Mouse (Mus musculus): ENCODE measurements around the gene Prkg1. TPM values are rescaled to one million over a fixed set of nuclear protein-coding genes. Genes with fewer than 3 reads are reported as not detected.
A peak's percentile ranks its signal among the peaks of the same experiment; 100 is the strongest.
"Not testable (repeated sequence)": the region's sequence is repeated elsewhere in the genome, so short reads cannot be mapped to it uniquely, and the experiment has no call there.

Gene Prkg1
- total and polyA plus RNA-seq, 3 experiments = 0.95 to 7.2 (median 7.0) TPM

- DNase-seq = no peak
These were observed 480.3 kb downstream of the Prkg1 start for GRCm38 (mm10) chr19:31284581-31284980.

DNA sequence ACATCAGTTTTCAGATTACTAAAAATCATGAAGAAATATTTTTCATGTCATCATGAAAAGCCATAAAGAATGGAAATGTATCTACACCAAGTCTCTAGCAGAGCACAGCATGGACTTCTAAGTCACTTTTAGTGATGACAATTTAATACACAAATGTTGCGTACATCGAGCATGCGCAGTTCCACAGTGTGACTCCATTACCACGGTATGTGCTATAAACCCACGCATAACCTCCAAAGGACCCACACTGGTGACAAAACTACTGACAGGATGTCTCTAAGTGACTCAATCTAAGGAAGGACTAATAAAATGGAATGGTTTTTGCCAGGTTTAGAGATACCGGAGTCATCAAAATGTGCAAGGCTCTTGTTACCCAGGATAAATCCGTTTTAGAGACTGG lies 480.7 kb downstream of the Prkg1 start:
- no peak for DNase-seq

GRCm38 (mm10) chr19:31283617-31284016 lies 481.2 kb downstream of the Prkg1 start:
- no peak for DNase-seq

GRCm38 (mm10) chr19:31279797-31280486 lies 484.9 kb downstream of the Prkg1 start:
- peak; percentile 65 for DNase-seq

DNA sequence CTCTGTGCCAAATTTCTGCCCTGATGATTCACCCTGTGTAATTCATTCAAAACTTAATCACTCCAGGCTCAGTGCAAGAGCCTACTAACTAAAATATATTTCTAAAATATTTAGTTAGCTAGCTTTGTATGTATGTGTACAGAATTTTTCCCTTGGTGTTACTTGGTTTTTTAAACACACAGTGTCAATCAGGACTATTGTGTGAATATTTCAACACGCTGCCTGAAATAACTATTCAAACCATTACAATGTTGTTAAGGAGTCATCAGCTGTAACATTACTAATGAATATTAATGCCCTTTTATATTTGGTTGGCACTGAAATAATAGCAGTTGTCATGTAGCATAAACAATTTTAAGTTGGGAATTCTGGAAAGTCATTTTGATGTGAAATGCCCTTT lies 502.4 kb downstream of the Prkg1 start:
- peak; percentile 5 for DNase-seq

- DNase-seq = no peak
These were observed 504.3 kb downstream of the Prkg1 start for GRCm38 (mm10) chr19:31260494-31260893.

- no peak for DNase-seq
These were observed 509.1 kb downstream of the Prkg1 start for GRCm38 (mm10) chr19:31255780-31256179.

GRCm38 (mm10) chr19:31232410-31232809 lies 532.4 kb downstream of the Prkg1 start:
- DNase-seq = no peak

DNA sequence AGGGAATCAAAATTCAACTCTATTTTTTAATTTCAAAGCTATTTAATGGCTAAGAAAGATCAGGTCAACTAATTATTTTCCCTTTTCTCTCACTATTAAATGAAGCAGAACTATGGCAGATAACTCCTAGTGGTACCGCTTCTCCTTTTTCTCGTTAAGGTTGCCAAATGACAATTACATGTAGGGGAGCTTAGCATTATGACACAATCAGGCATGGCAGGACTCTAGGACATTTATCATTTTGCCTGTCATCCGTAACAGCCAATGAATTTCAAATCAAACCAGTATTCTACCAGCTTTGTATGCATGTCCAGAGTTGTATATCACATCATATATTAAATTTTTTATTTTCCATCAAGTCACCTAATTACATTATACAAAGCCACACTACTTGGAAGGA lies 536.4 kb downstream of the Prkg1 start:
- no peak for DNase-seq

DNA sequence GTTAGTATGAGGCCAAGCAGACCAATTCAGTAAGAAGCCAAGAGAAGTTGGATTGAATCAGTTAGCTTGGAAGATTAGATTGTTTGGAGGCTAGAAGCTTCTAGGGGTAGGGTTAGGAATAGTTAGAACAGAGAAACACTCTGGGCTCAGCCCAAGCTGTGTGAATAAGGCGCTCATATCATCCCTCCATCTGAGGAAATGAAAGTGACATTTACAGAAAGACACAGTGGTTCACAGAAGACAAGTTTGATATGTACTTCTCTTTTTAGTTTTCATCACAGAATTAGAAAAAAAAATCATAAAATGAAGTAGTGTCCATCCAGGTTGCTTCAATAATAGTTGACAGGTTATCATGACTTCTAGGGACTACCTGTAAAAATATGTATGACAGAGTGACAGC lies 541.4 kb downstream of the Prkg1 start:
- DNase-seq = no peak

GRCm38 (mm10) chr19:31219261-31219660 lies 545.6 kb downstream of the Prkg1 start:
- DNase-seq = not testable (repeated sequence)

DNA sequence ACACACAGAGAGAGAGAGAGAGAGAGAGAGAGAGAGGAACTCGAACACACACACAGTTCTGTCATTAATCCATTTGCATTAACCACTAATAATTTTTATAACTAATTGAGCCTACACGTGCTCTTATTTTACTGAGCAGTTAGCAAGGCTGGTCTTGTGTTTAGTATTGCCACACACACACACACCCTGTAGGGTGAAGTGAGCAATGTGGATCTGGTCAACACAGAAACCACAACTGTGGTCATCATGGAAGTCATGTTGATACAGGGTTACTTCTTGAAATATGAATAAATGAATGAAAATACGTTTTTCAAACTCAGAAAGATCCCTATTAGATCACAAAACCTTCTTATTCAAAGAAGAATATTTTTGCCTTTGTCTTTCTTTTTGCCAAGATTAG lies 554.0 kb downstream of the Prkg1 start:
- DNase-seq = no peak

DNA sequence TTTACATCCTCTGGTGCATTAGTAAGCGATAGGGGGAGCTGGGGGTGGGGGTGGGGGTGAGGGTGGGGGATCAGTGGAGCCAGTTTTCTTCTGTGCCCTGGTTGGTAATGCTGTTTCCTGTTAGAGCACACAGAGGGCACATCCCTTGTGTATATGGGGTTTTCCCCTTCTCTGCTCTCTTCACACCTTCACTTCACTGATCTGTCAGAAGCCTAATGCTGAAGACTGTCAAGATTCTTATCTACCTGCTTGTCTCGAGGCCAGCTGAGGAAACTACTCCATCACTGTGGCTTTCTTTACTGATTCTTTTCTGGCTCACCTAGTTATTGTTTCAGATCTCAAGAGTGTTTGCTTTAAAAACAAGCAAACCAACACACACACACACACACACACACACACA lies 554.4 kb downstream of the Prkg1 start:
- no peak for DNase-seq

DNA sequence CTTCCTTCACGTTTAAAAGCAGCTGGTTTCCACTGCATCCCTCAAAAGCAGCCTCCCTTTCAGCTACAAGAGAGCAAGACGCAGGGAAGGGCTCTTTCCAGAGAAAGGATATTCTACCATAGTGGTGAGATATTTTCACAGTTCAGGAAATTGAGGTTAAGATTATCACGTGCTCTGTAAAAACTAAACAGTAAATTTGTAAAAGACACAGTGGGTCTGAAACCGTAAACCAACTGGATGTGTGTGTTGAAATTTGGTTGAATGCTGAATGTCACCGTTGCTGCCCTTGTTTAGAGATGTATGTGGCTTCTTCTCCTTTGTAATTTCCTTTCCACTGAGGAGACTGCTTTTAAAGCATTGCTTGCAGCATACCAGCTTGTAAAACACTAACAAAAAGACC lies 565.2 kb downstream of the Prkg1 start:
- DNase-seq = no peak

- no peak for DNase-seq
These were observed 566.4 kb downstream of the Prkg1 start for GRCm38 (mm10) chr19:31198461-31198860.

- no peak for DNase-seq
These were observed 567.8 kb downstream of the Prkg1 start for GRCm38 (mm10) chr19:31197076-31197475.

DNA sequence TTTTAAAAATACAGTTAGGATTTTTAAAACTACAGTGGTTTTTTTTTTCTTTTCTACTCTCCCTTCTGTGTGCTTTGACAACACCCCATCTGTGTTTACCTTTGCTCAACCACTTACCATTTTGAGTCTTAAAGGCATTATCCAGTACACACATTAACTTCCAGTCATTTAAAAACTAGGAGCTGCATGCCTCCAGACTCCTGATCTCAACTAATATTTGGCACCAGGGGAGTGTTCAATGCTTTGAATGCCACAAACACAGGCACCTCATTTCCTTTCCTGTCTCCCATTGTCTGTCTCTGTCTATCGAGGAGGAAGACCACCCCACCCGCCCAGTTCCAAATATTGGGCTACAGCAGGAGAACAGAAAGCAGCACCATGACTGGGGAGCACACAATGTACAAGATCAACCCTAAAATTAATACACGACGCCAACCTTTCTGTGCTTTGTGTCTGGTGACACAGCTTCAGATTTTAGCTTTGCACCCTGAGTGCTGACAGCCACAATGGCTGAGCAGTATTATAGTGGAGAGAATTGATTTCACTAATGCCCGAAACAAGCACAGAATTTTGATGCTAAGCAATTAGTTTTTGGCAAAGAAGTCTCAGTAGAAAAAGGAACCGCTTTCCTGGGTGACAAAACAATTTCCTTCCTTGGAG lies 576.1 kb downstream of the Prkg1 start:
- DNase-seq = no peak

GRCm38 (mm10) chr19:31180757-31181156 lies 584.1 kb downstream of the Prkg1 start:
- no peak for DNase-seq

DNA sequence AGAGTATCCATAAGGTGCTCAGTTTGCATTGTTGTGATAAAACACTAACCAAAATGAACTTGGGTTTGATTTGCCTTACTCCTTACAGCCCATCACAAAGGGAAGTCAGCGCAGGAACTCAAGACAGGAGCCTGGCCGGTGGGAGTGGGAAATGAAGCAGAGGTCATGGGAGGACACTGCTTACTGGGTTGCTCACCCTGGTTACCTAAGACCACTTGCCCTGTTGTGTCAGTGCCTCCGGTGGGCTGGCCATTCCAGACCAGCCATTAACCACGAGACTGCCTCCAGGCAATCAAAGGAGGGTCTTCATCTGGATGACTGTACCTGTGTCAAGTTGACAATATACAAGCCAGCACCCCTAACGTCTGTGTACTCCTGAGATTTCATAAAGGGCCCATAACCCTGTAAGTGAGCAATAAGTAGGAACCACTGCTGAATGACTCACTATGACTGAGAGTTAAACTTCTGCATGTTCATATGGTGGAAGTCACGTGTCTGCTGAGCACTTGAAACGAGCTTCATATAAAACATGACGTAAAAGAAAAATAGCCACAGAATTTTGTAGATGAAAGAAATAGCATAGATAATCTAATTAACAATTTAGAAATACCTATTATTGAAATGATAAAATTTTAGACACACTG lies 587.4 kb downstream of the Prkg1 start:
- no peak for DNase-seq

DNA sequence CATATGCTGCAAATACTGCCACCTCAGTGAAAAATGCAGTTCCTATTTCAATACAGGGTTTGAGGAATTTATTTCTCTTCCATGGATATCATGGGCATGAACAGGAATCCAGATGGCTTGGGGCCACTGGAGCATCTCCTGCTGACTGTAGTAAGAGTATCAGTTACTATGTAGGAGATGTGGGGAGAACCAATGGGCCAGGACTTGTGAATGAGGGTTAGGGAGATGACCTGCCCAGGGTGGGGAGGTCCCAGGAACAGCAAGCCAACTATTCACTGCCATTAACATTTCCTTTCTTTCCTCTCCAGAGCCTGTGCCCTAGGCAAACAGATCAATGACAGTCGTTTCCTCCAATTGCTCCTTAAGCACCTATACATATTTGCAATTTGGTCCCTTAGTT lies 593.8 kb downstream of the Prkg1 start:
- no peak for DNase-seq

DNA sequence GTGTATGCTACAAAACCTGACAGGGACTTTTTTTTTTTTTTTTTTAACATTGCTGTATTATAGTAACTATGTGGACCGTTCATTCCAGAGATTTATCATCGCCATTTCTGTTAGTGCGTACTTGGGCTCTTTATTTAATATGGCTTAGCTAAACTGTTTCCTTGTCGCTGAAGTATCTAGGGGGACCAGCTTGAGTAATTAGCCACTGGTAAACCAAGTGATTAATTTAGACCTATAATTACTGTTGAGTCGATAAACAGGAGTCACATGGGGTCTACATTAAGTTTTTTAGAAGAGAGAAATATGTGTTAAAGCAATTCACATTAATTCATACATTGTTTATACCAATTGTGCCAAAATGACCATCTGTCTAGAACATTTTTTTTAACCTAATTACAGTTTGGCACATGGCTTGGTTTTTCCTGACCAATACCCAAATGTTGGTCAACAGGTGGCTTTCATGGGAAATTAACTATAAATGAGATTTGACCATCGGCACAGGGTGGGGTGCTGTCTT lies 605.8 kb downstream of the Prkg1 start:
- no peak for DNase-seq

- DNase-seq = no peak
These were observed 611.4 kb downstream of the Prkg1 start for GRCm38 (mm10) chr19:31153399-31153798.

GRCm38 (mm10) chr19:31149902-31150301 lies 614.9 kb downstream of the Prkg1 start:
- DNase-seq = no peak
